Mouse (Mus musculus): ENCODE measurements around the gene Pde10a.

GRCm38 (mm10) chr17:8525225-8525721, at the start of gene Pde10a:
- no peak for TF ChIP-seq CTCF (IDR thresholded peaks at IDR 0.05)
- TF ChIP-seq POLR2A (IDR thresholded peaks at IDR 0.05; ENCODE audit: insufficient read depth, low read depth, low read length), result no peak
